ENCODE assay signal across 8 mouse cellular contexts in the genomic region with DNA sequence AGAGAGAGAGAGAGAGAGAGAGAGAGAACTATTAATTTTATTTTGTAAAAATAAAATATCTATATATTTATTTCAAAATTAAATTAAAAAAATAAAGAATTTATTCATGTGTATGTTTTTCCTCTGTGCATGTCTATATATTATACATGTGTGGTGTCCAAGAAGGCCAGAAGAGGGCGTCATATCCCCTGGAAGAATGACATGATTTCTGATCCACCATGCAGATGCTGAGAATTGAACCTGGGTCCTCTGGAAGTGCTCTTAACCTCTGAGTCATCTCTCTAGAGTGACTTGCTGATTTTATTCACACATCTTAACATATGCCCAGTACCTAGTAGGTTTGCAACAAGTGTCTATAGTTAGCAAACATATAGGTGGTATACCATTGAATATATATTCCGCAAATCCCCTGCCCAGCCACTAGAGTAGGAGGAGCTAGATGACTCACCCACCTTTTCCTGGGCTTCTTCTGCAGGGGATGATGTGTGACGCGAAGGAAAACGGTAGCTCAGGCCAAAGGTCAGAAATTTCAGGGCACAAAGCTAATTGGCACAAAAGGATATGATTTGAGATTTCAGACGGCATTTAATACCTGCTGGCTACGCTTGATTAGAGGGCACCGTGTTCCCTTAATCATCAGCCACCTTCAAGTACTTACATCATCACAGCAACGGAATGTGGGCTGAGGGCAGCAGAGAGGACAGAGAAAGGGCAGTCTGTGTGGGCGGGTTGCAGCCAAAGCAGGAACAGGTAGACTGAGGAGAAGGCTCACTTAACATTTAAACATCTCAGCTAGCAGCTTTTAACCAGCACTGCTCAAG.
A peak's percentile ranks its signal among the peaks of the same experiment; 100 is the strongest.
DNase-seq lines count a peak whose midpoint lies in the region; ATAC-seq and TF ChIP-seq lines count a peak whose summit lies in the region.
"Had no signal": no experiment of that assay in that cellular context is flagged by ENCODE, and none has a peak within 500 bp of the region (broad histone marks: within the 10 kb centered on the region; RNA-seq: fewer than 3 reads in every experiment).

No protein-coding gene starts in this region.

- no peak overlapping the region for H3K4me3 ChIP-seq in forebrain, embryonic 13.5 days

- no peaks in the 10 kb centered on the region for H3K27me3 ChIP-seq in forebrain, embryonic 13.5 days

- WGBS in forebrain, embryonic 13.5 days, result 34% methylated on average over 10 of the region's 10 CpGs

- no peaks in the 10 kb centered on the region for H3K9me3 ChIP-seq in forebrain, embryonic 13.5 days (replicated peaks)

- peak; percentile 4; the same call in 1 of the 2 replicates for TF ChIP-seq CTCF in brain, embryonic 14.5 days (IDR thresholded peaks at IDR 0.05; ENCODE audit: borderline replicate concordance, extremely low read depth, insufficient read depth, insufficient read length)

- no peaks in the 10 kb centered on the region for H3K36me3 ChIP-seq in forebrain, embryonic 13.5 days (ENCODE audit: poor library complexity, severe bottlenecking)

- peak; percentile 55 to 75 for DNase-seq in lung, adult 18-20 months
- no peak for DNase-seq in lung, postnatal 10 days
- no peak for DNase-seq in brain, embryonic 14.5 days (ENCODE audit: low read depth)
- DNase-seq in kidney, adult 8-10 months, result peak; percentile 43 to 48
- DNase-seq in B cell, adult 2 months, result no peak
- DNase-seq: right cerebral cortex, adult 18-20 months had no signal

- H3K9ac ChIP-seq in forebrain, embryonic 13.5 days, result no peak overlapping the region

- TF ChIP-seq POLR2A in brain, embryonic 14.5 days (IDR thresholded peaks at IDR 0.05; ENCODE audit: borderline replicate concordance, extremely low read depth, insufficient read depth, insufficient read length, poor library complexity, severe bottlenecking), result no peak

- no peak overlapping the region for H3K4me2 ChIP-seq in forebrain, embryonic 13.5 days

- no peak overlapping the region for H3K27ac ChIP-seq in forebrain, embryonic 13.5 days

- no peaks in the 10 kb centered on the region for H3K4me1 ChIP-seq in forebrain, embryonic 13.5 days

- peak; percentile 61 for ATAC-seq in megakaryocyte progenitor cell, adult 5-6 weeks (replicated peaks; ENCODE audit: poor library complexity)
- ATAC-seq in forebrain, embryonic 13.5 days, result no peak

Comparison
In these comparisons a context has a peak if more than half of its experiments do, and no peak if none do; other contexts are left out.
1. DNase-seq: peak in lung, adult 18-20 months (2 of 2) and kidney, adult 8-10 months (2 of 2); none in lung, postnatal 10 days (single experiment), brain, embryonic 14.5 days (single experiment) and B cell, adult 2 months (0 of 2).